Mouse (Mus musculus) gastrocnemius, postnatal 4 days (tissue): ENCODE results near the gene B9d2. TPM values are rescaled to one million over a fixed set of nuclear protein-coding genes. Genes with fewer than 3 reads are reported as not detected.

Experiments used
- DNase-seq, 2 experiments: peaks; one replicate each; pipeline ENCODE4 v3.0.0; 2021 to 2022; ENCODE audit warnings: low spot score in 2 of 2, mixed read lengths in 2 of 2
- total RNA-seq, 2 experiments: library from RNA; stranded (reverse); gene quantifications; 2 replicates each; pipeline ENCODE4 v1.2.3; 2021

The B9d2 gene
- total RNA-seq, 2 experiments from 2014 or later, result 12.1 to 12.9 TPM

DNA sequence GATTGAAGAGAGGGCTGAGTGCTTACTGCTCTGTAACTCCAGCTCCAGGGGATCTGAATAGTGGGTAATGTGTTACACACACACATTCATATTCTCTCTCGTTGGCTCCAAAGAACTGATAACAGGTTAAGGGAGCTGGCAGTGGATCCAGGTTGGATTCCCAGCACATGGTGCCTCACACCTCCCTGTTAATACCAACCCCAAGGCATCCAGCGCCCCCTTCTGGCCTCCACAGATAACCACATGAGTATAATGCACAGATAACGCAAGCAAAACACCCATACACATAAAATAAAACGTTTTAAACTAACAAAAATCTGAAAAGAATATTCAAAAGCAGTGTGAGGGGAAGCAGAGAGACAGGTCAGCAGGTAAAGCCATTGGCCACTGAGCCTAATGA lies 8.1 kb upstream of the B9d2 start:
- no peak for DNase-seq

DNA sequence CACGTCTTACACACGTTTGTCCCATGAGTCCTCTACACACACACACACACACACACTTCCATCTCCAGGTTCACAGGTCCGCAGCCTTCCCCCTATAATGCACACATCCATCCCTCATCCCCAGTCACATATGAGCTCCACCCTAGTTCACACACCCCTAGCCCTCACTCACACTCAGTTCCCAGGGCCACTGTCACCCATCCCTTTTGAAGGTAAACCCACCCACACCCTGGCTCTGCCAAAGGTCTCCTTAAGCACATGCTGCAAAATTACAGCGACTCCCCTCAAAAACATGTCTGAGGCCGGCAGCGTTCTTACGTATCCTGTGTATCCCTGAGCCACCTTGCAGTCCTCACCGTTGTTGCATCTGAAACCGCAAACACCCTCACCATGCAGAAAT lies 6.3 kb upstream of the B9d2 start:
- DNase-seq, result no peak

GRCm38 (mm10) chr7:25674719-25675300 lies 5.8 kb upstream of the B9d2 start, which contains the start of gene Tmem91:
Gene Tmem91 (minus strand): TSS chr7:25675166.
- DNase-seq, result no peak

- DNase-seq, result no peak
Measured at GRCm38 (mm10) chr7:25675405-25675804, 5.2 kb upstream of the B9d2 start.

DNA sequence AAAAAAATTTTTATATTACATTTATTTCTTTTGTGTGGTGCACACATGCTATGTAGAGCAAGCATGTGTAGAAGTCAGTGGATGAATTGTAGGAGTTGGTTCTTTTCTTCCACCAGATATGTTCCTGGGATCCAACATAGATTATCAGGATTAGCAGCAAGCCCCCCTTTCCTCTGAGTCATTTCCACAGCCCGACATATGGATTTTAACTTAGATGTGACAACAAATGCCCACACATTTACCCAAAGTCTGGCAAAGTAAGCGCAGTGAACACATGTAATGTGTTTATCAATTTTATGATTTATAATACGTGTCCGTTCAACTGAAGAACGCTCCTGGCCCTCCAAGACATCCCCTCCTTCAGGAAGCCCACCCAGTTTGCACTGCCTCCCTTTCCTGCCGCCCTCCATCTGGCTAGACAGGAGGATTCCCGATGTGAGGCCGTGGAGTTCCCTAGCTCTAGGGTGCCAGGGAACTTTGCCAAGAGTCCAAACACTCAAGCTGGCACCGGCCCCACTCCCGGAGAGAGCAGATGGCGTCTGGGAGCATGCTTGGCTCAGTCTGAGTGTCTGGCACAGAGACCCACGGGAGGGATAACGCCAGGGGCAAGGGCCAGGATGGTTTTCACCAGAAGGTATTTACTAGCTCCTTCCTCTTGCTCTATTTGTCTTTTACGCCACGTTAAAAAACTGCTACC lies 4.3 kb upstream of the B9d2 start:
- DNase-seq, result peak; percentile 70 to 84

DNA sequence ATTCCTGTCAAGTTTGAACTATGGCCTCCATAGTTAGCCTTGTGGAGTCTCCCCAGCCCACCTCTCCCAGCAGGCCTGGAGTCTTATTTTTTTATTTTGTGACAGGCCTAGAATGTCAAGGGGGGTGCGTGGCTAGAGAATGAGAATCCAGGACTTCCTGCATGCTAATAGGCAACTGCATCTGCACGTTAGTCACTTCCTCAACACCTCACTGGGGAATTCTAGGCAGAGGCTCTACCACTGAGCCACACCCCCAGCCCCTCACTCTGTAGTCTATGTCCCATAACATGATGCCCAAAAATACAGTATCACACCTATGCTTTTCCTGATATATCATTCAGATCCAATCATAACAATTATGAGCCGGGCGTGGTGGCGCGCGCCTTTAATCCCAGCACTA lies 3.6 kb upstream of the B9d2 start:
- no peak for DNase-seq

DNA sequence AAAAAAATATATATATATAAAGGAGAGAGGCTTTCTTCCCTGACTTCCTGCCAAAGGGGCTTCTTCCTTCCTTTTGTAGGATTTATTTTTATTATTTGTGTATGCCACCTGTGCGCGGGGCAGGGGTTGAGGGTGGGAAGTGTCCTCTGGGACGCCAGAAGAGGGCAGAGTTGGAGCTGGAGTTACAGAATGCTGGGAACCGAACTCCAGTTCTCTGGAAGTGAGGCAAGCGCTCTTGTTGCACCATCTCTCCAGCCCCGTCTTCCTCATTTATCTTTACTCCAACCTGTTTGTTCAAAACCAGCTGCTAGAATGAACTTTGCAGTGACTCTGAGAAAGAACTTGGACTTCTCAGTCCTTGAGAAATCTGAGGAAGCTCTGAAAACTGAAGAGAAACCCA lies 609 bp upstream of the B9d2 start:
- no peak for DNase-seq

DNA sequence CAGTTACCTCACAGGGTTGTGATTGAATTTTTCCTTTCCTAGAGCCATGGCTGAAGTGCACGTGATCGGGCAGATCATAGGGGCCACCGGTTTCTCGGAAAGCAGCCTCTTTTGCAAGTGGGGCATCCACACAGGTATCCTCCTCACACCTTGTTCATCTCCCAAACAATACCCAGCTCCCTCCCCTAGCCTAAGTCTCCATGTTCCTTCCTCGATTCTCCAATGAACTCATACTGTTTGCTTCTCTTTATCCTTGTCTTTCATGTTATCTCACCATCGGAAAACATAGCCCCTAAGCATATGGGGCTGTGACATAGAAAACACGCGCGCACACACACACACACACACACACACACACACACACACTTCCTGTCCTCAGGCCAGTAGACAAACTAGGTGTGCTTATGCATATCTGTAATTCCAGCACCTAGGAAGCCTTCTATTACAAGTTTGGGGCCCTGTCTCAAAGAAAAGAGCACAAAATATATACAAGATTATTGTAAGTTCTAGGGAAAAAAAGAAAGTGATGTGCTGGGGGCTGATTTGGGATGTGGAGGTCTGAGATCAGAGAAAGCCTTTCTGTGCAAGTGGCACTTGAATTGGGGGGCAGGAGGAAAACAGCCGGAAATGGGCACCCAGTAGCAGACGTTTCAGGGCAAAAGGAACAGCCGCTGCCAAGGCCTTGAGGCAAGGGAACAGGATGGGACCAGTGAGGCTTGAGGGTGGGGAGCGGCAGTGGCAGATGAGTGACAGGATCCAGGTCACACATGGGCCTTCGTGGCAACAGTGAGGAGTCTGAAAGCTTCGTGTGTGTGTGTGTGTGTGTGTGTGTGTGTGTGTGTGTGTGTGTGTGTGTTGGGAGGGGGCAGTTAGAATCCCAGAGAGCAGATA lies 1.0 kb downstream of the B9d2 start:
- DNase-seq, result no peak

DNA sequence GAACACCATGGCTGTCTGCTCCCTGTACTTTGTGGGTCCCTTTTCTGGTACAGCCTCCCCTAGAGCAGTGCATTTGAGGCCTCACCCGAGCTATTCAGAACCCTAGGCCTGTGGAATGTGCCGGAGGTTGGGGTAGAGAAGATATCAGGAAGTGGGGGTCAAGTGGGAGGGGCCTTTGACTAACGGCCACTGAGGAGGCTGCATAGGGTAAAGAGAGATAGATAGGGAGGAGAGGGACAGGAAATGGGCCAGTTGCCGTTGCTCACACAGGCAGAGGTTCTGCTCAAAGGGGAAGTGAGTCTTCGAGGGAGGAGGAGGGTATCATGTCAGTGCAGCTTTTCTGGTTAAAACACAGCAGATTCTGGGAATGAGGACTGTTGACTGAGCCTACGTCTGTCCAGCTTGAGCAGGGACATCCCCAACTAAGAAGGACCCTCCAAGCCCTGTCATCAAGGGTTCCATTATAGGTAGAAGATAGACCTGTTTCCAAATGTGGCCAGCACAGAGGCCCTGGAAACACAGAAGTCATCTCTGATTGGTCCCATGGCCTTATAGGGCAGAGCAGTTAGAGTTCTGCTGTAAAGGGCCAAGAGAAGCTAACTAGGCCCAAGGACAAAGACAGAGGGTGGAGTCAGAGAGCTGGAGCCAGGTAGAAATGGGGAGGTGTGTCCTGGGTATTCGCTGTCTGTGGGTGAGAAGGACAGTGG lies 3.0 kb downstream of the B9d2 start:
- no peak for DNase-seq

- no peak for DNase-seq
Measured at GRCm38 (mm10) chr7:25684659-25685058, 4.1 kb downstream of the B9d2 start.

GRCm38 (mm10) chr7:25685926-25686470 lies 5.4 kb downstream of the B9d2 start:
- no peak for DNase-seq

DNA sequence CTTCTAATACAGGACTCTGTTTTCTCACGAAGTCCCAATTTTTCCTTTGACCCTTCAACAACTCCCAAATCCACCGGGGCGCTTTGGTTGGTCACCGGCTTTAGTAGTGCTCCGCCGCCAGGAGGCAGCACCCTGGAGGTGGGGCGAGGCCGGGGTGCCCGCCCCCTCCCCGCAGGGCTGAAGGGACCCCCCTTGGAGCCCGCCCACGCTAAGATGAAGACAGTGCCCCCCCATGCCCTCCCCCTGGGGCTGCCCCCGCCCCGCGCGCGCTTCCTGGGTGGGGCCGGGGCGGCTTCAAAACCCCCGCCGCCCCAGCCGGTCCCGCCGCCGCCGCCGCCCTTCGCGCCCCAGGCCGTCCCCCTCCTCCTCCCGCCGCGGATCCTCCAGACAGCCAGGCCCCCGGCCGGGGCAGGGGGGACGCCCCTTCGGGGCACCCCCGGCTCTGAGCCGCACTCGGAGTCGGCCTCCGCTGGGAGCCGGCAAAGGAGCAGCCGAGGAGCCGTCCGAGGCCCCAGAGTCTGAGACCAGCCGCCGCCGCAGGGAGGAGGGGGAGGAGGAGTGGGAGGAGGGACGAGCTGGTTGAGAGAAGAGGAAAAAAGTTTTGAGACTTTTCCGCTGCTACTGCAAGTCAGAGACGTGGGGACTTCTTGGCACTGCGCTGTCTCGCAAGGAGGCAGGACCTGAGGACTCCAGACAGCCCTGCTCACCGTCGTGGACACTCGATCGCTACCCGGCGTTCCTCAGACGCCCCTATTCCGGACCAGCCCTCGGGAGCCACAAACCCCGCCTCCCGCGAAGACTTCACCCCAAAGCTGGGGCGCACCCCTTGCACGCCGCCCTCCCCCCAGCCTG lies 6.3 kb downstream of the B9d2 start, which contains the start of gene Tgfb1:
Gene Tgfb1 (plus strand): TSS at position 323 of the 852 bp plus-strand sequence.
- peak; percentile 63 to 71 for DNase-seq

DNA sequence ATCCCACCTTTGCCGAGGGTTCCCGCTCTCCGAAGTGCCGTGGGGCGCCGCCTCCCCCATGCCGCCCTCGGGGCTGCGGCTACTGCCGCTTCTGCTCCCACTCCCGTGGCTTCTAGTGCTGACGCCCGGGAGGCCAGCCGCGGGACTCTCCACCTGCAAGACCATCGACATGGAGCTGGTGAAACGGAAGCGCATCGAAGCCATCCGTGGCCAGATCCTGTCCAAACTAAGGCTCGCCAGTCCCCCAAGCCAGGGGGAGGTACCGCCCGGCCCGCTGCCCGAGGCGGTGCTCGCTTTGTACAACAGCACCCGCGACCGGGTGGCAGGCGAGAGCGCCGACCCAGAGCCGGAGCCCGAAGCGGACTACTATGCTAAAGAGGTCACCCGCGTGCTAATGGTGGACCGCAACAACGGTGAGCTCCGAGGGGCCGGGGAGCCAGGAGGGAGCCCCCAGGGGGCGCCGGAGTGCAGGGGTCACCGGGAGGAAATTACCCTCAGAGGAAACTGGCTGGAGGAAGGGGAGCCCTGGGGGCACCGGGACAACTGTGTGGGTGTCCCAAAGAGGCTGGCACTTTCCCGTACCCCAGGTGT lies 7.3 kb downstream of the B9d2 start:
- peak in 1 of 2 experiments; percentile 62 for DNase-seq

GRCm38 (mm10) chr7:25688810-25689586 lies 8.4 kb downstream of the B9d2 start:
- DNase-seq, result peak in 1 of 2 experiments; percentile 65

GRCm38 (mm10) chr7:25689603-25690021 lies 9.0 kb downstream of the B9d2 start:
- DNase-seq, result no peak

DNA sequence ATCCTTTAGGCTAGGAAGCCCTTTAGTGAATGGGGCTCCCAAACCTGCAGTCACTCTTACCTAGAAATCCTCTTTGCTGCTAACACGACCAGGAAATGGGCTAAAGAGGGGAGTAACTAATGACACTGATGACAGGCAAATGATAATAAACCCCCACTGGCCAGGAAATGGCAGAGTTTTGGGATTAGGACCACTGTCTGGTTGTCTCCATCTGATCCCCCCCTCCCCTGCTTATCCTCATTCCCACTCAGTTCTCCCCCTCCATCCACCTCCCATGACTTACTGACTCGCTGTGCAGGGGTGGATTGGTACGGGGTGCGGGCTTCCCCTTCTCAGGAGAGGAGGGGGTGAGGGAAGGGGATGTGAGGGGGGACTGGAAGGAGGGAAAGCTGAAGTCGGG lies 9.5 kb downstream of the B9d2 start:
- DNase-seq, result no peak

- DNase-seq, result no peak
Measured at GRCm38 (mm10) chr7:25694104-25694503, 13.5 kb downstream of the B9d2 start.

- no peak for DNase-seq
Measured at GRCm38 (mm10) chr7:25699851-25700250, 19.3 kb downstream of the B9d2 start.

GRCm38 (mm10) chr7:25700732-25701131 lies 20.2 kb downstream of the B9d2 start:
- DNase-seq, result no peak
